Mouse (Mus musculus): ENCODE measurements around the gene Crk. TPM values are rescaled to one million over a fixed set of nuclear protein-coding genes. Genes with fewer than 3 reads are reported as not detected.
"Not testable (repeated sequence)": the region's sequence is repeated elsewhere in the genome, so short reads cannot be mapped to it uniquely, and the experiment has no call there.

Crk gene
- polyA plus RNA-seq, 1 experiment from 2014 or later: 101 TPM

DNA sequence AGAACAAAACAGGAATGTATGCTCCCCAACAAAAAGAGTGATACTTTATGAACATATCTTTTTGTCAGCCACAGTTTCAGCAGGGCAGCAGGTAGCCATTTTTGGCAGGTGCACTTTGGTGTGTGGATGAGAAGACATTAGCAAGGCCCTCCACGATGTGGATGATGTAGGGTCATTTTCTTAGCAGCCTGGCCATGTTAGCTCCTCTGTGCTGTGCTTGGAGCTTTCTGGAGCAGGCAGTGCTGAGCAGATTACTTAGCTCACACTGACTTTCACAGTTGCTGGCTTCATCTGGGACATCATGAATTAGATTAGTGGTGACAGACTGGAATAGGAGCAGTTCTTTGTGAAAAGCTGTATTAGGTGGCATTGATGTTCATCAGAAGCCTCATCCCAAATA lies 10.9 kb downstream of the Crk start:
- 85% methylated on average over 1 of the region's 1 CpGs for WGBS

DNA sequence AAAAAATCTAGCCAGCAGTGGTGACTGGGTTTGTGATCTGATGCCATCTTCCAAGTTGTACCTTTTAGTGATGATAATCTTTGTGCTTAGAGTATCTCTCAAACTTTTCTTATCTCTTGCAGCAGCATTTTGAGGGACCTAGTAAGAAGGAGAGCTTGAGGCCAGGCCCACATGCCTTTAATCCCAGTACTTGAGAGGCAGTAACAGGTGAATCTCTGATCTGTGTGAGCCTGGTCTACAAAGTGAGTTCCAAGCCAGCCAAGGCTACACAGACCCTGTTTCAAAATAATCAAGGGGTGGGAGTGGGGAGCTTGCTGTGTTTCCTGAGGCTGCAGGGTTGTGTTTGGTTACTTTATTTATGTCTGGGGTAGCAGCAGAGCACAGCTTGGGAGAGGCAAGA lies 12.0 kb downstream of the Crk start:
- H3K4me2 ChIP-seq (ENCODE audit: low read length): no peak overlapping the region
- H3K36me3 ChIP-seq (ENCODE audit: control insufficient read depth, insufficient read depth, low read length): peaks cover 59% of the 10 kb centered on the region
- no peak overlapping the region for H3K4me3 ChIP-seq (ENCODE audit: low read depth, low read length)
- 0 out of 2 replicates have a peak, but pooled peaks cover 3% of the 10 kb centered on the region for H3K4me1 ChIP-seq (replicated peaks; ENCODE audit: control insufficient read depth, insufficient read depth, low read length)
- DNase-seq (ENCODE audit: low spot score) (no peak), ATAC-seq (replicated peaks; ENCODE audit: low FRiP score, low TSS enrichment, low read depth) (no peak)
- no peak overlapping the region for H3K27ac ChIP-seq (ENCODE audit: low read depth)
- H3K9me3 ChIP-seq (ENCODE audit: control insufficient read depth, low read length): no peaks in the 10 kb centered on the region
- H3K27me3 ChIP-seq (replicated peaks; ENCODE audit: control insufficient read depth, insufficient read depth, low read length): no peaks in the 10 kb centered on the region
- H3K9ac ChIP-seq (ENCODE audit: low read length): no peak overlapping the region

More for the DNA sequence above, 10.9 kb downstream of the Crk start:
- H3K4me1 ChIP-seq (replicated peaks; ENCODE audit: control insufficient read depth, insufficient read depth, low read length): 0 out of 2 replicates have a peak, but pooled peaks cover 3% of the 10 kb centered on the region
- peaks cover 49% of the 10 kb centered on the region for H3K36me3 ChIP-seq (ENCODE audit: control insufficient read depth, insufficient read depth, low read length)
- H3K9ac ChIP-seq (ENCODE audit: low read length): no peak overlapping the region
- DNase-seq (ENCODE audit: low spot score) (no peak), ATAC-seq (replicated peaks; ENCODE audit: low FRiP score, low TSS enrichment, low read depth) (no peak)
- H3K9me3 ChIP-seq (ENCODE audit: control insufficient read depth, low read length): no peaks in the 10 kb centered on the region
- H3K4me3 ChIP-seq (ENCODE audit: low read depth, low read length): no peak overlapping the region
- H3K27ac ChIP-seq (ENCODE audit: low read depth): no peak overlapping the region
- no peaks in the 10 kb centered on the region for H3K27me3 ChIP-seq (replicated peaks; ENCODE audit: control insufficient read depth, insufficient read depth, low read length)
- no peak overlapping the region for H3K4me2 ChIP-seq (ENCODE audit: low read length)

DNA sequence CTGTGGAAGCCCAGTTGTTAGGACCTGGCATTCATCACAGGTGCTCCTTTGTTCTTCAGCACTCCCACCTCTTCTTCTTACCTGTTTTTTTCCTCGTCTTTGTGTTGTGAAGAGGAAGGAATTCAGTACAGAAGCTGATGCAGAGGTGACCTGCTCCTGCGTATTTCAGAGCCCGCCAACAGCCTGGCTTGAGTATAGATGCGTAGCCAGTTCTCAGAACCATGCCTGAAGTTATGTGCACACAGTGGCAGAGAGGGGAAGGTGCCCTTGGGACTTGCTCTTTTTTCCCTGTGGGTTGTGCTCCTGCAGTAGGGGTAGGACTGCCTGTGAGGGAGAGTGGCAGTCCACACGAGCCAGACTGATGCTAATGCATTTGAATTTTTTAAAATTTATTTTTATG lies 14.5 kb downstream of the Crk start:
- Histone ChIP-seq H3K9ac (ENCODE audit: low read length) (no peak overlapping the region), H3K9me3 (ENCODE audit: control insufficient read depth, low read length) (no peaks in the 10 kb centered on the region), H3K4me2 (ENCODE audit: low read length) (no peak overlapping the region), H3K4me3 (ENCODE audit: low read depth, low read length) (no peak overlapping the region), H3K36me3 (ENCODE audit: control insufficient read depth, insufficient read depth, low read length) (peaks cover 83% of the 10 kb centered on the region), H3K27me3 (replicated peaks; ENCODE audit: control insufficient read depth, insufficient read depth, low read length) (no peaks in the 10 kb centered on the region), H3K27ac (ENCODE audit: low read depth) (no peak overlapping the region), H3K4me1 (replicated peaks; ENCODE audit: control insufficient read depth, insufficient read depth, low read length) (no peaks in the 10 kb centered on the region)
- 94% methylated on average over 5 of the region's 5 CpGs for WGBS
- no peak for DNase-seq (ENCODE audit: low spot score)
- ATAC-seq (replicated peaks; ENCODE audit: low FRiP score, low TSS enrichment, low read depth): no peak

DNA sequence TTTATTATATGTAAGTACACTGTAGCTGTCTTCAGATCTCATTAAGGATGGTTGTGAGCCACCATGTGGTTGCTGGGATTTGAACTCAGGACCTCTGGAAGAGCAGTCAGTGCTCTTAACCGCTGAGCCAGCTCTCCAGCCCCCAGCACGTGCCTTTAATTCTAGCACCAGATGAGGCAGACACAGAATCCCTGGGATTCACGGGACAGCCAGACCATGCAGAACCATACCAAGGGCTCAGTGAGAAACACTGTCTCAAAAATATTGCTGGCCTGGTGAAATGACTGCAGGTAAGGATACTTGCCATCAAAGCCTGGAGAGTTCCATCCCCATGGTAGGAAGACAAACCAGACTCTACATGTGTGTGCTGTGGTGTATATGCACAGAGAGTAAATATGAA lies 18.4 kb downstream of the Crk start:
- WGBS: 93% methylated on average over 3 of the region's 3 CpGs
- H3K27me3 ChIP-seq (replicated peaks; ENCODE audit: control insufficient read depth, insufficient read depth, low read length); H3K4me2 ChIP-seq (ENCODE audit: low read length); H3K27ac ChIP-seq (ENCODE audit: low read depth); H3K4me3 ChIP-seq (ENCODE audit: low read depth, low read length); DNase-seq (ENCODE audit: low spot score); H3K4me1 ChIP-seq (replicated peaks; ENCODE audit: control insufficient read depth, insufficient read depth, low read length); H3K9ac ChIP-seq (ENCODE audit: low read length); ATAC-seq (replicated peaks; ENCODE audit: low FRiP score, low TSS enrichment, low read depth); H3K9me3 ChIP-seq (ENCODE audit: control insufficient read depth, low read length): not testable (repeated sequence)
- peaks cover 92% of the 10 kb centered on the region for H3K36me3 ChIP-seq (ENCODE audit: control insufficient read depth, insufficient read depth, low read length)

DNA sequence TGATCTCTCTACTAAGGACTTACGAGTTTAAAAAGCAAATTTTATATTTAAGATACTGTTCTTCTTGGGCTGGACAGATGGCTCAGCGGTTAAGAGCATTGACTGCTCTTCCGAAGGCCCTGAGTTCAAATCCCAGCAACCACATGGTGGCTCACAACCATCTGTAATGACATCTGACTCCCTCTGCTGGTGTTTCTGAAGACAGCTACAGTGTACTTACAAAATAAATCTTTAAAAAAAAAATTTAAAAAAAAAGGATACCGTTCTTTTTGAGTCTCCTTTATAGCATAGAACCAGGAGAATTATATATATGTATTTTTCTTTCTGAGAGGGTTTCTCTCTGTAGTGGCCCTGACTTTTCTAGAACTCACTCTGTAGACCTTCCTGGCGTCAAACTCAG lies 21.5 kb downstream of the Crk start:
- H3K4me1 ChIP-seq (replicated peaks; ENCODE audit: control insufficient read depth, insufficient read depth, low read length): no peaks in the 10 kb centered on the region
- H3K4me3 ChIP-seq (ENCODE audit: low read depth, low read length): no peak overlapping the region
- no peak overlapping the region for H3K9ac ChIP-seq (ENCODE audit: low read length)
- DNase-seq (ENCODE audit: low spot score) (no peak), ATAC-seq (replicated peaks; ENCODE audit: low FRiP score, low TSS enrichment, low read depth) (no peak)
- peaks cover 88% of the 10 kb centered on the region for H3K36me3 ChIP-seq (ENCODE audit: control insufficient read depth, insufficient read depth, low read length)
- H3K27me3 ChIP-seq (replicated peaks; ENCODE audit: control insufficient read depth, insufficient read depth, low read length): no peaks in the 10 kb centered on the region
- no peak overlapping the region for H3K27ac ChIP-seq (ENCODE audit: low read depth)
- 96% methylated on average over 5 of the region's 5 CpGs for WGBS
- H3K9me3 ChIP-seq (ENCODE audit: control insufficient read depth, low read length): no peaks in the 10 kb centered on the region
- no peak overlapping the region for H3K4me2 ChIP-seq (ENCODE audit: low read length)

DNA sequence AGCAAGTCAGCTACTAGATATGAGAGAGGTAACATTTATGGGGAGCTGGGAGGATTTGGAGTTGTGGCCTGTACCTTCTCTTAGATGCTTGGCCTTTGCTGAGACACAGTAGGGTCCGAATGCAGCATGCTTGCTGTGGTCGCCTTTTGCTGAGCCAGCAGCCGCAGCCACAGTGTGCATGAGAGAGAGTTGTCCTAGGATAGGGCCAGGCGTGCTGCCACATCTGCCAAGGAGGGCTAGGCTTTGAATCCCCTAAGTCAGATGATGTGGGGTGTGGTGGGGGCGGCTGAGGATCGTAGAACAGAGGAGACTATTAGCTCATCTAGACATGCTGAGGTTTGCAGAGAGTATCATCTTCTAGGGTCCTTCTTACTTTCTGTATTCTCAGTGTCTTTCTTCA lies 23.7 kb downstream of the Crk start:
- WGBS: 92% methylated on average over 6 of the region's 6 CpGs
- peaks cover 86% of the 10 kb centered on the region for H3K36me3 ChIP-seq (ENCODE audit: control insufficient read depth, insufficient read depth, low read length)

DNA sequence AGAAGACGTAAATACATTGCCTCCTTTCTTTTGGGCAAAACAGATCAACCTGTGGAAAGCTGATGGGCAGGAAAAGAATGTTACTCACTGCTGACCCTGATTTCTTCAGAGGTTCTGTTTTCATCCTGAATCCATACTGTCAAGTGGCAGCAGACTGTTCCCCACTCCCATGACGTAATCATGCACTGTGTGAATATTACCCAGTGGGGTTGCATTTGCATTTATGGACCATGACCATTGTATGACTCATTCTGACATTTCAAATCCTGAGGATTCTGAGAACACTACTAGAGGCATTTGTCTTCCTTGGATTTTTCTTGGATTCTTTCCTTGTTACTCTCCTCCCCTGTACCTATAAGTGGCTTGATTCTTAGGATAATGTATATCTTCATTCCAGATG lies 24.7 kb downstream of the Crk start:
- no peak for ATAC-seq (replicated peaks; ENCODE audit: low FRiP score, low TSS enrichment, low read depth)
- Histone ChIP-seq H3K27ac (ENCODE audit: low read depth) (no peak overlapping the region), H3K9ac (ENCODE audit: low read length) (no peak overlapping the region), H3K36me3 (ENCODE audit: control insufficient read depth, insufficient read depth, low read length) (peaks cover 78% of the 10 kb centered on the region), H3K4me3 (ENCODE audit: low read depth, low read length) (no peak overlapping the region), H3K4me2 (ENCODE audit: low read length) (no peak overlapping the region), H3K27me3 (replicated peaks; ENCODE audit: control insufficient read depth, insufficient read depth, low read length) (no peaks in the 10 kb centered on the region), H3K4me1 (replicated peaks; ENCODE audit: control insufficient read depth, insufficient read depth, low read length) (no peaks in the 10 kb centered on the region), H3K9me3 (ENCODE audit: control insufficient read depth, low read length) (no peaks in the 10 kb centered on the region)
- DNase-seq (ENCODE audit: low spot score): no peak
- WGBS: 93% methylated on average over 2 of the region's 2 CpGs

More for the DNA sequence above, 23.7 kb downstream of the Crk start:
- Histone ChIP-seq H3K9me3 (ENCODE audit: control insufficient read depth, low read length) (no peaks in the 10 kb centered on the region), H3K27me3 (replicated peaks; ENCODE audit: control insufficient read depth, insufficient read depth, low read length) (no peaks in the 10 kb centered on the region), H3K27ac (ENCODE audit: low read depth) (no peak overlapping the region), H3K4me1 (replicated peaks; ENCODE audit: control insufficient read depth, insufficient read depth, low read length) (no peaks in the 10 kb centered on the region), H3K9ac (ENCODE audit: low read length) (no peak overlapping the region), H3K4me2 (ENCODE audit: low read length) (no peak overlapping the region), H3K4me3 (ENCODE audit: low read depth, low read length) (no peak overlapping the region)
- no peak for DNase-seq (ENCODE audit: low spot score)
- ATAC-seq (replicated peaks; ENCODE audit: low FRiP score, low TSS enrichment, low read depth): no peak

DNA sequence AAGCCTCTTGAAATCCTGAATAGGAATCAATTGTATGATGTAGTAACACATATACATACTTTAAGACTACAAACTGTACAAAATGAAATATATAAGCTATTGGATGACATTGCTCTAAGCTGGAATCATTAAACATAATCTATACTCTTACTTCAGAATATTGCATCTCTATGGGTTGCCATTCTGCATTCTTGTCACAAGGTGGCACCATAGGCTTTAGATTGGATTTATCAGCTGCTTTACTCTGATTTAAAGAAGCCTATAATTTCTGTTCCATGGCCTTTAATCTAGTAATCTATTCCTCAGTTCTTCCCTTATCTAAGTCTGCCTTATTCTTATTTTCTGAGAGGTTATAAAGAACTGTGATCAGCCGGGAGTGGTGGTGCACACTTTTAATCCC lies 34.9 kb downstream of the Crk start:
- no peak overlapping the region for H3K9ac ChIP-seq (ENCODE audit: low read length)
- no peak for ATAC-seq (replicated peaks; ENCODE audit: low FRiP score, low TSS enrichment, low read depth)
- no peaks in the 10 kb centered on the region for H3K9me3 ChIP-seq (ENCODE audit: control insufficient read depth, low read length)
- H3K4me1 ChIP-seq (replicated peaks; ENCODE audit: control insufficient read depth, insufficient read depth, low read length): no peaks in the 10 kb centered on the region; the same call in 1 of the 2 replicates
- WGBS: 90% methylated on average over 1 of the region's 1 CpGs
- H3K27me3 ChIP-seq (replicated peaks; ENCODE audit: control insufficient read depth, insufficient read depth, low read length): no peaks in the 10 kb centered on the region
- H3K36me3 ChIP-seq (ENCODE audit: control insufficient read depth, insufficient read depth, low read length): no peaks in the 10 kb centered on the region
- H3K4me2 ChIP-seq (ENCODE audit: low read length): no peak overlapping the region
- no peak for DNase-seq (ENCODE audit: low spot score)
- H3K27ac ChIP-seq (ENCODE audit: low read depth): no peak overlapping the region
- no peak overlapping the region for H3K4me3 ChIP-seq (ENCODE audit: low read depth, low read length)

DNA sequence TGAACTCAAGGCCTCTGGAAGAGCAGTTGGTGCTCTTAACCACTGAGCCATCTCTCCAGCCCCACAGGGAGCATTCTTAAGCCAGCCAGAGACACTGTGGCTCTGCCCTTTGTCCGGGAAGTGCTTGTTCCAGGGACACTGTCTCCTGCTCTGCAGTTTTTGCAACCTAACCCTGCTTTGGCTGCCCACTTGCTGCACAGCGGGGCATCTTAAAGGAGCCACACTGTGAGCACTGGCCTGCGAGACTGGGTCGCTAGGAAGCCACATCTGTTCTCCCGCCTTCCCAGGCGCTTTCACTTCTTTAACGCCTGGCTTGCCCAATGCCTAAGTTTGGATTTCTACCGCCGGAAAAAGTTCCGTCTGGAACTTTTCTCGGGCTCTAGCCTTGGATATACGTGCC lies 36.5 kb downstream of the Crk start:
- H3K36me3 ChIP-seq (ENCODE audit: control insufficient read depth, insufficient read depth, low read length): no peaks in the 10 kb centered on the region
- WGBS: 27% methylated on average over 12 of the region's 12 CpGs
- H3K27me3 ChIP-seq (replicated peaks; ENCODE audit: control insufficient read depth, insufficient read depth, low read length): no peaks in the 10 kb centered on the region
- H3K4me2 ChIP-seq (ENCODE audit: low read length): 0 out of 2 replicates have a peak overlapping the region, but pooled peaks have one; percentile 4
- H3K4me1 ChIP-seq (replicated peaks; ENCODE audit: control insufficient read depth, insufficient read depth, low read length): no peaks in the 10 kb centered on the region; the same call in 1 of the 2 replicates
- H3K9ac ChIP-seq (ENCODE audit: low read length): no peak overlapping the region
- no peak for ATAC-seq (replicated peaks; ENCODE audit: low FRiP score, low TSS enrichment, low read depth)
- no peak overlapping the region for H3K4me3 ChIP-seq (ENCODE audit: low read depth, low read length)
- H3K9me3 ChIP-seq (ENCODE audit: control insufficient read depth, low read length): no peaks in the 10 kb centered on the region
- no peak for DNase-seq (ENCODE audit: low spot score)
- H3K27ac ChIP-seq (ENCODE audit: low read depth): no peak overlapping the region
